Mouse (Mus musculus) left cerebral cortex, adult 2 months (tissue): ENCODE measurements around the gene Ank3. TPM values are rescaled to one million over a fixed set of nuclear protein-coding genes. Genes with fewer than 3 reads are reported as not detected.

ENCODE experiments used
- DNase-seq, 2 experiments: peaks; one replicate each; pipeline ENCODE4 v3.0.0; 2021 to 2022; ENCODE audit warnings: low spot score in 2 of 2, mixed read lengths in 1 of 2; ENCODE audit errors: extremely low spot score in 1 of 2
- H3K27ac ChIP-seq: fragments of 200-600 bp; 2 replicates; pipeline ENCODE4 v1.8.1; 2022
- H3K4me3 ChIP-seq: fragments of 200-600 bp; 2 replicates; pipeline ENCODE4 v1.8.1; 2022
- CTCF ChIP-seq: fragments of 200-600 bp; IDR thresholded peaks from 2 replicates; pipeline ENCODE4 v1.8.1; 2022; ENCODE audit warnings: antibody characterized with exemption, mild to moderate bottlenecking, moderate library complexity
- intact Hi-C: fragments of 180-260 bp; cut with DNase I; formaldehyde crosslinking; loops from one replicate; pipeline ENCODE4 v1.15.1; 2025
- total RNA-seq, 2 experiments: library from RNA; stranded (reverse); gene quantifications; 2 replicates each; pipeline ENCODE4 v1.2.3; 2021

The Ank3 gene
- total RNA-seq, 2 experiments from 2014 or later, result 520 to 555 TPM

DNA sequence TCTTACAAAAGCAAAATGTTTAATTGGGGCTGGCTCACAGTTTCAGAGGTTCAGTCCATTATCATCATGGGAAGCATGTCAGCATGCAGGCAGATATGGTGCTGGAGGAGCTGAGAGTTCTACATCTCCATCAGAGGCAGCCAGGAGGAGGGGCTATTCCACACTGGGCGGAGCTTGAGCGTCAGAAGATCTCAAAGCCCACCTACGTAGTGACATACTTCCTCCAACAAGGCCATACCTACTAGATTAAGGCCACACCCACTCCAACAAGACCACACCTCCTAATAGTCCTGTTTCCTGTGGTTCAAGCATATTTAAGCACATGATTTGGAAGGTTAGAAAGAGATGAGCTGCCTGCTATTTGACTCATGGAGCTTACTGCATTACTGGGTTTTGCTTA is 25.5 kb downstream of the Ank3 start:
- DNase-seq, result no peak

DNA sequence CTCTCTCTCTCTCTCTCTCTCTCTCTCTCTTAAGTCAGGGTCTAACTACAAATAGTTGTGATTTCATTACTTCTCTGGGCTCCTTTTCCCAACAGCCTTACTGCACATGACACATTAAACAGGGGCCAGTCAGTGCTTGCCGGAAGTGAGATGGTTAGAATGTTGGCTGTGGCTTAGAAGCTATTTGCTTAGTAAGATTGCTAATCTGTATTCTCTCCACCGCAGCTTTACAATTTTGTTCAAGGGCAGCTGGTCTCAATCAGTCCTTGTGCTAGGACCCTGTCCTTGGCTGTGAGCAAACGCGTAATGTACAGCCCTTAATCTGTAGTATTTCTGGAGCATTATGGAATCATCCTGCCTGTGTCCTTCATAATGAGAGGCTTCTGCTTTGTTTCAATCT is 31.6 kb downstream of the Ank3 start:
- intact Hi-C loops, result no loop called here
- Histone ChIP-seq H3K27ac (no peak overlapping the region), H3K4me3 (no peak overlapping the region)
- no peak for DNase-seq
- TF ChIP-seq CTCF, result no peak

More for the DNA sequence above, 25.5 kb downstream of the Ank3 start:
- TF ChIP-seq CTCF, result no peak
- no peak overlapping the region for H3K27ac ChIP-seq
- H3K4me3 ChIP-seq, result no peak overlapping the region
- intact Hi-C loops, result no loop called here

GRCm38 (mm10) chr10:69431101-69431500 is 32.5 kb downstream of the Ank3 start:
- no peak overlapping the region for H3K4me3 ChIP-seq
- no peak for DNase-seq
- no peak for TF ChIP-seq CTCF
- intact Hi-C loops, result no loop called here
- no peak overlapping the region for H3K27ac ChIP-seq

DNA sequence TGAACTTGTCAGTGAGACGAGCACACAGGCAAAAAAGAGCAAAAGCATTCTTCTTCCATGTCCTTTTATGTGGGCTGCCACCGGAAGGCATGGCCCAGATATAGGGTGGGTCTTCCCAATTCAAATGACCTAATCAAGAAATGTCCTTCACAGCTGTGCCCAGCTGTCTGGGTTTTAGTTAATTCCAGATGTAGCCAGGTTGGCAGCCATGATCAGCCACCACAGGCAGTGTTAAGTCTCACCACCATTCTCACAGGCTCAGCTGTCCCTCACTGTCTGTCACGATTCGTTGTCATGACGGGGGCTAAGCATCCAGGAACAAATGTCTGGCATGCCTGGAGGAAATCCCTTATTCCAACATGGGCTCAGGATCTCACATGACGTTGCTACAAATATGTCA is 36.6 kb downstream of the Ank3 start:
- no peak for DNase-seq
- intact Hi-C loops, result no loop called here
- H3K27ac ChIP-seq, result no peak overlapping the region
- no peak overlapping the region for H3K4me3 ChIP-seq
- no peak for TF ChIP-seq CTCF

GRCm38 (mm10) chr10:69439449-69439848 is 40.9 kb downstream of the Ank3 start:
- DNase-seq, result no peak
- TF ChIP-seq CTCF, result no peak
- H3K27ac ChIP-seq, result no peak overlapping the region
- intact Hi-C loops, result no loop called here
- H3K4me3 ChIP-seq, result no peak overlapping the region

- H3K4me3 ChIP-seq, result no peak overlapping the region
- no peak overlapping the region for H3K27ac ChIP-seq
- intact Hi-C loops, result no loop called here
- TF ChIP-seq CTCF, result no peak
- no peak for DNase-seq
Observed at GRCm38 (mm10) chr10:69444546-69444945, 46.0 kb downstream of the Ank3 start.

DNA sequence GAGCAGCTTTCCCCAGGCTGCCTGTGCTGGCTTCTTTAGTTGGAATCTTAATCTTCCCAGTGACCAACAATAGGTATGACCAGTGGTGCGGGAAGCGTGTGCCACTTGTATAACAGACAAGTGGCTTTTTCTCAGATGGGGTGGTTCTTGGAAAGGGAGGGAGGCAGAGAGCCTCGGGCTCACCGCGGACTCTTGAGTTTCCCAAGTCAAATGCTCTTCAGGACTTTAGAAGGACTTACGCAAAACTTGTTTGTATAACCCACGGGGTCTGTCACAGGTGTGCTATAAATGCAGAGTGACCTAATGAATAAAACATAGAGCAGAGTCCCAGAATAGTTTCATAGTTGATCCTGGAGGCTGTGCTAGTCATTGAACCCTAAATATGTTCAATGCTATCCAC is 47.4 kb downstream of the Ank3 start:
- no peak for TF ChIP-seq CTCF
- DNase-seq, result no peak
- H3K4me3 ChIP-seq, result no peak overlapping the region
- H3K27ac ChIP-seq, result no peak overlapping the region
- intact Hi-C loops, result no loop called here

- intact Hi-C loops, result no loop called here
- DNase-seq, result no peak
- TF ChIP-seq CTCF, result no peak
- Histone ChIP-seq H3K4me3 (no peak overlapping the region), H3K27ac (no peak overlapping the region)
Observed at GRCm38 (mm10) chr10:69446566-69446965, 48.0 kb downstream of the Ank3 start.

GRCm38 (mm10) chr10:69447308-69447707 is 48.7 kb downstream of the Ank3 start:
- H3K27ac ChIP-seq, result no peak overlapping the region
- TF ChIP-seq CTCF, result no peak
- no peak for DNase-seq
- intact Hi-C loops, result no loop called here
- no peak overlapping the region for H3K4me3 ChIP-seq

- DNase-seq, result no peak
- Histone ChIP-seq H3K27ac (no peak overlapping the region), H3K4me3 (no peak overlapping the region)
- intact Hi-C loops, result no loop called here
- no peak for TF ChIP-seq CTCF
Observed at GRCm38 (mm10) chr10:69448174-69448573, 49.6 kb downstream of the Ank3 start.

DNA sequence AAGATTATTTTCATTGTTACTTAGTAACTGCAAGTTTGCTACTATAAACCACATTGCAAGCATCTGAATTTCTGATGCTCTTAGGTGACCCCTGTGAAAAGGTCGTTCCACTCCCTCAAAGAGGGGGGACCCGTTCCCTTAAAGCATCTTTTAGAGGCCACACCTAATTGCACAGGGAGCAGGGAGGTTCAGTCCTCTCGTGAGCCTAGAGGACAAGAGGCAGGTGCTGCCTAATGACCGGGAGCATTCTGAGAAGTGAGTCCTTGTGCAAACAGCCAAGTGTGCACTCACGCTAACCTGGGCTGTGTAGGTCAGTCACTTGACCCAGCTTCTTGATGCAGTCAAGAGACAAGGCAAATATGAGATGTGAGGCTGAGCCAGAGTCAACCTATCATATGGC is 52.4 kb downstream of the Ank3 start:
- no peak for DNase-seq
- intact Hi-C loops, result loop anchor here (5.0 kb wide), 2 partner anchors 341 to 511 kb away; no protein-coding TSS in a partner anchor
- TF ChIP-seq CTCF, result no peak
- H3K4me3 ChIP-seq, result no peak overlapping the region
- H3K27ac ChIP-seq, result no peak overlapping the region

DNA sequence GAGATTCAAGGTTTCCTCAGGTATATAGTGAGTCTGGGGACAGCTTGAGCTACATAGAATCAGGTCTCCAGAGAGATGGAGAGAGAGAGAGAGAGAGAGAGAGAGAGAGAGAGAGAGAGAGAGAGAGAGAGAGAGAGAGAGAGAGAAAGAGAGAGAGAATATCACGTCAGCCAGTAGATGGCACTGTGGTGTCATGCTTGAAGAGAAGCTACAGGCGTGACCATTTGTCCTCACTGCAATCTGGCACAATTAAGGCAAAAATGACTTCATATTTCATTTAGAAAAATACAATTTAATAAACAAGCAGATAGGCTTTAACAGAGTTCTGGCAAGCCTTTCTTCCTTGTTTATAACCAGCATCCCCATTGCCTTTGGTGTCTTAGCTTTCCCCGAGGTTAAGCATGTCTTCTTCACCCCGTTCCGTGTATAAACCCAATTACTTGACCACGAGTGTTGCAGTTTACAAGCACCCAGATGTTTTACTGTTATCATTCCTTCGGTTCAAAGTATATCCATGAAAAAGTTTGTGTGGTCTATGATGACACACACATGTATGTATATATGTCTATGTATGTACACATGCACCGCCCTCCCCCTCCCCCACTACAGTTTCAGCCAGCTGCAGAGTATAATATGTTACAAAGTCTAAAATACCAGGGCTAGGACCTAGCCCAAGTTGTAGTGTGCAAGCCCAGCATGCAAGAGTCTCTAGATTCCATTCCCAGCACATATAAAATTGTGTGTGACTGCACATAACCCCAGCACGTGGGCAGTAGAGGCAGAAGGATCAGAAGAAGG is 53.8 kb downstream of the Ank3 start:
- Histone ChIP-seq H3K4me3 (peak overlapping the region; percentile 21), H3K27ac (no peak overlapping the region; the same call in 1 of the 2 replicates)
- peak; percentile 51 to 64 for DNase-seq
- peak; percentile 68 for TF ChIP-seq CTCF
- intact Hi-C loops, result loop anchor here (1.0 to 5.0 kb wide), 5 partner anchors 82 to 510 kb away; no protein-coding TSS in a partner anchor

- no peak for DNase-seq
- Histone ChIP-seq H3K27ac (no peak overlapping the region), H3K4me3 (no peak overlapping the region)
- TF ChIP-seq CTCF, result no peak
- intact Hi-C loops, result loop anchor here (2.0 to 5.0 kb wide), 4 partner anchors 81 to 509 kb away; no protein-coding TSS in a partner anchor
Observed at GRCm38 (mm10) chr10:69453531-69453930, 55.0 kb downstream of the Ank3 start.
